14 mouse cellular contexts compared by ENCODE assay signal in the genomic region with DNA sequence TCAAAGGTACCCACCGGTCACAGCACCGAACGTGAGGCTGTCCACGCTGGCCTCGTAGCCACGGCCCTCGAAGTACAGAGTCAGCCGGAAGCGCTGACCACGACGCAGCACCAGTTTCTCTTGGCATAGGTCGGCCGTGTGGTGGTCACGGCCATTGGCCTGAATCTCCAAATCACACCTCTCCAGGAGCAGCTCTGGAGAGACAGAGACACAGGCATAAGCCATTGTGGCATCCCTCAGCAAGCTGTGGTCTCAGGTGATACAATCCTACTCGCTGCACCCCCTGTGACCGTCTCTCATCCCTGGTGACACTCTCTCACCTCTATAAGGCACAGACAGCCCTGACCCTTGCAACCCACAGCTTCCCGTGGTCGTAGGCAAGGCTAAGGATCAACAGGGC. TPM values are rescaled to one million over a fixed set of nuclear protein-coding genes. Genes with fewer than 3 reads are reported as not detected.
A peak's percentile ranks its signal among the peaks of the same experiment; 100 is the strongest.
DNase-seq lines count a peak whose midpoint lies in the region; ATAC-seq and TF ChIP-seq lines count a peak whose summit lies in the region.
"Had no signal": no experiment of that assay in that cellular context is flagged by ENCODE, and none has a peak within 500 bp of the region (broad histone marks: within the 10 kb centered on the region; RNA-seq: fewer than 3 reads in every experiment).

No protein-coding gene starts in this region.

- peaks cover 28% of the 10 kb centered on the region for H3K36me3 ChIP-seq in heart, adult 2 months (ENCODE audit: control insufficient read depth, insufficient read depth, low read length)
- H3K36me3 ChIP-seq in lung, embryonic 14.5 days (ENCODE audit: insufficient read depth), result peaks cover 18% of the 10 kb centered on the region; the same call in 1 of the 2 replicates
- H3K36me3 ChIP-seq in heart, postnatal 0 days (replicated peaks; ENCODE audit: control insufficient read depth, insufficient read depth, low read length), result peaks cover 17% of the 10 kb centered on the region
- peaks cover 38% of the 10 kb centered on the region for H3K36me3 ChIP-seq in liver, embryonic 16.5 days (ENCODE audit: control insufficient read depth, insufficient read depth)

- H3K9me3 ChIP-seq in lung, embryonic 14.5 days (ENCODE audit: low read depth, low read length), result no peaks in the 10 kb centered on the region
- no peaks in the 10 kb centered on the region for H3K9me3 ChIP-seq in heart, postnatal 0 days (replicated peaks; ENCODE audit: control insufficient read depth, low read length)
- no peaks in the 10 kb centered on the region for H3K9me3 ChIP-seq in liver, embryonic 16.5 days (replicated peaks; ENCODE audit: control insufficient read depth, low read length)

- WGBS in heart, adult 2 months, result 81% methylated on average over 18 of the region's 18 CpGs
- 77% methylated on average over 18 of the region's 18 CpGs for WGBS in lung, embryonic 14.5 days
- 74% methylated on average over 18 of the region's 18 CpGs for WGBS in heart, postnatal 0 days
- 65% methylated on average over 18 of the region's 18 CpGs for WGBS in liver, embryonic 16.5 days (ENCODE audit: insufficient replicate concordance)

- peak overlapping the region; percentile 90 for H3K27ac ChIP-seq in heart, adult 2 months
- H3K27ac ChIP-seq in lung, embryonic 14.5 days (ENCODE audit: low read depth), result peak overlapping the region; percentile 27; the same call in 1 of the 2 replicates
- H3K27ac ChIP-seq in heart, postnatal 0 days (ENCODE audit: low read depth), result peak overlapping the region; percentile 96
- H3K27ac ChIP-seq in liver, embryonic 16.5 days (ENCODE audit: low read length), result peak overlapping the region; percentile 97

- DNase-seq in heart, adult 2 months, result peak in 1 of 2 experiments; percentile 28
- no peak for DNase-seq in heart, postnatal 14 days
- no peak for DNase-seq in lung, embryonic 14.5 days
- no peak for DNase-seq in lung, postnatal 25 days (ENCODE audit: low spot score)
- no peak for DNase-seq in heart, postnatal 0 days (ENCODE audit: low spot score)
- no peak for DNase-seq in left cerebral cortex, postnatal 10 days (ENCODE audit: extremely low spot score in 1 of 2, low spot score in 2 of 2)
- DNase-seq in frontal cortex, postnatal 14 days (ENCODE audit: low spot score in 2 of 2), result no peak
- DNase-seq: B cell, adult 2 months; gastrocnemius, postnatal 25 days; lung, adult 18-20 months; midbrain, embryonic 14.5 days; thymus, postnatal 25 days had no signal

- H3K4me3 ChIP-seq in heart, adult 2 months, result peak overlapping the region; percentile 10; the same call in 1 of the 2 replicates
- H3K4me3 ChIP-seq in lung, embryonic 14.5 days (ENCODE audit: low read depth, low read length), result no peak overlapping the region
- peak overlapping the region; percentile 10; the same call in 1 of the 2 replicates for H3K4me3 ChIP-seq in heart, postnatal 0 days (ENCODE audit: low read depth, low read length)
- peak overlapping the region; percentile 85 for H3K4me3 ChIP-seq in liver, embryonic 16.5 days (ENCODE audit: low read depth, low read length)

- H3K4me2 ChIP-seq in lung, embryonic 14.5 days, result peak overlapping the region; percentile 34
- H3K4me2 ChIP-seq in heart, postnatal 0 days (ENCODE audit: low read depth, low read length), result peak overlapping the region; percentile 76
- peak overlapping the region; percentile 61 for H3K4me2 ChIP-seq in liver, embryonic 16.5 days (ENCODE audit: low read depth, low read length)

- ATAC-seq in lung, embryonic 14.5 days (ENCODE audit: insufficient read depth), result no peak
- no peak for ATAC-seq in heart, postnatal 0 days (ENCODE audit: insufficient read depth, low read depth)
- no peak for ATAC-seq in liver, embryonic 16.5 days (ENCODE audit: low read depth)
- ATAC-seq: inflammation-experienced regulatory T-cells, adult 6 months had no signal

- TF ChIP-seq POLR2A in heart, adult 2 months (IDR thresholded peaks at IDR 0.05; ENCODE audit: insufficient read depth, low read depth, low read length), result no peak

- TF ChIP-seq CTCF in heart, adult 2 months (IDR thresholded peaks at IDR 0.05), result no peak
- no peak for TF ChIP-seq CTCF in lung, embryonic 14.5 days (IDR thresholded peaks at IDR 0.05; ENCODE audit: low read depth)
- no peak for TF ChIP-seq CTCF in heart, postnatal 0 days (IDR thresholded peaks at IDR 0.05; ENCODE audit: low read depth)

- intact Hi-C loops in heart, adult 2 months (cut with DNase I), result no loop called here
- intact Hi-C loops in heart, postnatal 14 days (cut with DNase I), result no loop called here
- intact Hi-C loops in left cerebral cortex, postnatal 10 days (cut with DNase I), result loop anchor here (5.0 kb wide), 1 partner anchor 36 kb away; no protein-coding TSS in a partner anchor

- H3K79me2 ChIP-seq in heart, adult 2 months (replicated peaks; ENCODE audit: control insufficient read depth, insufficient read depth, low read length), result no peaks in the 10 kb centered on the region

- H3K27me3 ChIP-seq in heart, adult 2 months (ENCODE audit: control insufficient read depth, insufficient read depth, low read length), result no peaks in the 10 kb centered on the region
- H3K27me3 ChIP-seq in lung, embryonic 14.5 days (ENCODE audit: insufficient read depth, low read length), result no peaks in the 10 kb centered on the region
- no peaks in the 10 kb centered on the region for H3K27me3 ChIP-seq in heart, postnatal 0 days (ENCODE audit: control insufficient read depth, insufficient read depth, low read length)
- H3K27me3 ChIP-seq in liver, embryonic 16.5 days (ENCODE audit: control insufficient read depth, insufficient read depth, low read depth, low read length), result no peaks in the 10 kb centered on the region

- H3K4me1 ChIP-seq in heart, adult 2 months (ENCODE audit: control insufficient read depth, insufficient read depth, low read length), result peaks cover 42% of the 10 kb centered on the region
- H3K4me1 ChIP-seq in lung, embryonic 14.5 days (ENCODE audit: insufficient read depth), result peaks cover 31% of the 10 kb centered on the region
- H3K4me1 ChIP-seq in heart, postnatal 0 days (ENCODE audit: control insufficient read depth, insufficient read depth), result peaks cover 58% of the 10 kb centered on the region
- peaks cover 61% of the 10 kb centered on the region for H3K4me1 ChIP-seq in liver, embryonic 16.5 days (ENCODE audit: control insufficient read depth, low read depth, low read length)

- peak overlapping the region; percentile 8 for H3K9ac ChIP-seq in heart, adult 2 months (ENCODE audit: low read depth, low read length)
- peak overlapping the region; percentile 21; the same call in 1 of the 2 replicates for H3K9ac ChIP-seq in lung, embryonic 14.5 days
- peak overlapping the region; percentile 43 for H3K9ac ChIP-seq in heart, postnatal 0 days (replicated peaks; ENCODE audit: low read depth, low read length)
- peak overlapping the region; percentile 69 for H3K9ac ChIP-seq in liver, embryonic 16.5 days (ENCODE audit: low read depth, low read length)

- TF ChIP-seq EP300 in heart, adult 2 months (IDR thresholded peaks at IDR 0.05; ENCODE audit: insufficient read depth, low read depth, low read length), result no peak
- TF ChIP-seq EP300 in heart, postnatal 0 days (IDR thresholded peaks at IDR 0.05; ENCODE audit: low read depth), result no peak

RNA-seq across cellular contexts. Expression of a gene that starts 3.3 kb away (rescaled TPM):
- 100 to 1,000 TPM; 270 to 286 TPM for total RNA-seq in heart, adult 2 months (2021)
- polyA plus RNA-seq in heart, adult 2 months (2012; rRNA removed), result 155 and 205 TPM in 2 replicates
- total RNA-seq in heart, postnatal 14 days (2021), result 100 to 1,000 TPM; 181 to 209 TPM
- 40.8 and 41.7 TPM in 2 replicates for polyA plus RNA-seq in lung, embryonic 14.5 days (2014; fragmentation: Nextera tagmentation; extraction: Ambion mirVana)
- 445 and 622 TPM in 2 replicates for total RNA-seq in heart, postnatal 0 days (2014; rRNA removed; ENCODE audit: low replicate concordance)
- 136 and 155 TPM in 2 replicates for polyA plus RNA-seq in heart, postnatal 0 days (2015; fragmentation: Nextera tagmentation; extraction: Ambion mirVana)
- 66.2 and 74.3 TPM in 2 replicates for polyA plus RNA-seq in liver, embryonic 16.5 days (2015; fragmentation: Nextera tagmentation; extraction: Ambion mirVana)
- total RNA-seq in left cerebral cortex, postnatal 10 days (2021), result 1 to 10 TPM; 6.9 TPM

Comparison
In these comparisons a context has a peak if more than half of its experiments do, and no peak if none do; other contexts are left out.
1. H3K27ac ChIP-seq: peak in every context shown above with its lines; median percentile 97 in liver, embryonic 16.5 days; 96 in heart, postnatal 0 days; 90 in heart, adult 2 months; 27 in lung, embryonic 14.5 days.
2. H3K9ac ChIP-seq: peak in every context shown above with its lines; median percentile 69 in liver, embryonic 16.5 days; 43 in heart, postnatal 0 days; 21 in lung, embryonic 14.5 days; 8 in heart, adult 2 months.
3. RNA of a gene that starts 3.3 kb away (total RNA-seq): 445 to 622 TPM in heart, postnatal 0 days, 270 to 286 TPM in heart, adult 2 months and 181 to 209 TPM in heart, postnatal 14 days; 6.9 TPM in left cerebral cortex, postnatal 10 days; every median in the first group is over 10 times any median in the second.
4. Peak in every context shown above with its lines, with median percentiles within 50 percentile points of each other: H3K4me2 ChIP-seq.